Mouse (Mus musculus) thymus, postnatal 0 days (tissue): ENCODE measurements at regions not wholly inside any gene's neighbourhood (a gene's known extent, or its start where the extent isn't known, plus 50 kb on each side); places are given as distances from the start of the nearest gene placed in this dataset.
"Not testable (repeated sequence)": the region's sequence is repeated elsewhere in the genome, so short reads cannot be mapped to it uniquely, and the experiment has no call there.

Experiments
- DNase-seq: peaks from one replicate; pipeline ENCODE4 v3.0.0-alpha.2; 2015; ENCODE audit warnings: low spot score

- DNase-seq = no peak
Measured at GRCm38 (mm10) chr8:112427721-112428389, 142.0 kb upstream of the Cntnap4 start.

GRCm38 (mm10) chr8:112411968-112412367 is 157.9 kb upstream of the Cntnap4 start:
- DNase-seq = no peak

- DNase-seq = no peak
Measured at GRCm38 (mm10) chr8:112411213-112411612, 158.6 kb upstream of the Cntnap4 start.

GRCm38 (mm10) chr8:112408211-112408735 is 161.6 kb upstream of the Cntnap4 start:
- DNase-seq = no peak

- DNase-seq = no peak
Measured at GRCm38 (mm10) chr8:112404087-112404486, 165.8 kb upstream of the Cntnap4 start.

GRCm38 (mm10) chr8:112397438-112397837 is 172.4 kb upstream of the Cntnap4 start:
- DNase-seq = no peak

GRCm38 (mm10) chr8:112390108-112390507 is 179.7 kb upstream of the Cntnap4 start:
- DNase-seq = no peak

GRCm38 (mm10) chr8:112348323-112348722 is 221.5 kb upstream of the Cntnap4 start:
- DNase-seq = no peak

- no peak for DNase-seq
Measured at GRCm38 (mm10) chr8:112333171-112333570, 236.7 kb upstream of the Cntnap4 start.

- no peak for DNase-seq
Measured at GRCm38 (mm10) chr8:112332021-112332420, 237.8 kb upstream of the Cntnap4 start.

- no peak for DNase-seq
Measured at GRCm38 (mm10) chr8:112309816-112310215, 260.0 kb upstream of the Cntnap4 start.

- DNase-seq = no peak
Measured at GRCm38 (mm10) chr8:112308354-112308753, 261.5 kb upstream of the Cntnap4 start.

GRCm38 (mm10) chr8:112297021-112297420 is 272.8 kb upstream of the Cntnap4 start:
- DNase-seq = no peak

- DNase-seq = no peak
Measured at GRCm38 (mm10) chr8:112283316-112283715, 268.5 kb upstream of the Gm6793 start.

- no peak for DNase-seq
Measured at GRCm38 (mm10) chr8:112269598-112269997, 254.8 kb upstream of the Gm6793 start.

- no peak for DNase-seq
Measured at GRCm38 (mm10) chr8:112269214-112269566, 254.4 kb upstream of the Gm6793 start.

- DNase-seq = no peak
Measured at GRCm38 (mm10) chr8:112268544-112269213, 253.8 kb upstream of the Gm6793 start.

- no peak for DNase-seq
Measured at GRCm38 (mm10) chr8:112257922-112258475, 243.2 kb upstream of the Gm6793 start.

- DNase-seq = no peak
Measured at GRCm38 (mm10) chr8:112257311-112257894, 242.6 kb upstream of the Gm6793 start.

GRCm38 (mm10) chr8:112246629-112247028 is 231.8 kb upstream of the Gm6793 start:
- not testable (repeated sequence) for DNase-seq

GRCm38 (mm10) chr8:112238681-112239080 is 223.8 kb upstream of the Gm6793 start:
- no peak for DNase-seq

- DNase-seq = not testable (repeated sequence)
Measured at GRCm38 (mm10) chr8:112236751-112237150, 221.9 kb upstream of the Gm6793 start.
